Comparison of ENCODE assay signal across 8 mouse cellular contexts in the genomic region with DNA sequence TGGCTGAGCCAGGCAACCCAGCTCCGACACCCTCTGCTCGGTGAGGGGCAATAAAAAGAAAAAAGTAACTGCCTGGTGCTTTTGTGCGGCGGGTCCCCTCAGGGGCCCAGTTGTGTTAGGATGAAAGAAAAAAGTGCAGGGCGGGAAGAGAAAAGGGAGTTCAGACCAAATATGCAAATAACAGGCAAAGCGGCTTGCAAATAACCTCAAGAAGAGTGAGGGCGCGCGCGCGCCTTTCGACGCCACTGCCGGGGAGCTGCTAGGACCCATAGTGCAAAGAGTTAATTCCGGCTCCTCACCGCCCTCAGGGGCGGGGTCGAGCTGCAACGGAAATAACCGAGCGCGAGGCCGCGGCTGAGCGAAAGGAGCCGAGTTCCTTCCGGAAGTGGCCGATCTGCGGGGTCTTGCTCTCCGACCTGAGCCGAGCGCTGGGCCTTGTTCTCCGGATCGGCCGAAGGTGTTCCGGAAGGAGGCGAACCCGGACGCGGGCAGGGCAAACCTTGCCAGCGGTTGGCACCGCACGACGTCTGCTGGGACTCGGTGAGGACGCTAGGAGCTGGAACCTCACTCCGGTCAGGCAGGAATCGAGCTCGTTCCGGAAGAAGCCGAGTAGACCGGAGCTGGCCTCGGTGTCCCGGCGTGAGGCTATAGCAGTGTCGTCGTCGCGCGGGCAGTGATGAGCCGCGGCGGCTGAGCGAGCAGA. TPM values are rescaled to one million over a fixed set of nuclear protein-coding genes. Genes with fewer than 3 reads are reported as not detected.
DNase-seq lines count a peak whose midpoint lies in the region; ATAC-seq lines count a peak whose summit lies in the region.

Gene Mta2 (plus strand): TSS at position 361 of the 703 bp plus-strand sequence.

- peak within 1 kb of the TSS; percentile 74 for H3K4me2 ChIP-seq in hindbrain, embryonic 14.5 days (replicated peaks)

- no peaks in the 10 kb centered on the region for H3K9me3 ChIP-seq in hindbrain, embryonic 14.5 days (ENCODE audit: control insufficient read depth, low read length)

- peaks cover 30% of the 10 kb centered on the region for H3K4me1 ChIP-seq in hindbrain, embryonic 14.5 days (replicated peaks; ENCODE audit: control insufficient read depth, insufficient read depth, low read length)

- H3K27ac ChIP-seq in hindbrain, embryonic 14.5 days: peak within 1 kb of the TSS; percentile 95

- peak within 1 kb of the TSS; percentile 96 for H3K9ac ChIP-seq in hindbrain, embryonic 14.5 days

- peaks cover 48% of the 10 kb centered on the region for H3K36me3 ChIP-seq in hindbrain, embryonic 14.5 days (replicated peaks; ENCODE audit: control insufficient read depth, insufficient read depth)

- ATAC-seq in hindbrain, embryonic 14.5 days (ENCODE audit: low FRiP score): peak; percentile 96

- H3K27me3 ChIP-seq in hindbrain, embryonic 14.5 days (ENCODE audit: control insufficient read depth, insufficient read depth, low read length): no peaks in the 10 kb centered on the region

- peak; percentile 97 for DNase-seq in R1 (ENCODE audit: low read depth, low spot score)
- DNase-seq in cerebellum, postnatal 25 days: peak; percentile 99 to 100
- peak; percentile 91 to 93 for DNase-seq in frontal cortex, postnatal 25 days (ENCODE audit: low spot score in 2 of 2)
- DNase-seq in hindbrain, embryonic 14.5 days (ENCODE audit: low spot score): peak; percentile 98
- peak; percentile 91 to 93 for DNase-seq in layer of hippocampus, postnatal 36 days
- peak; percentile 96 for DNase-seq in lung, postnatal 36 days
- DNase-seq in retina, postnatal 1 day: peak; percentile 98
- DNase-seq in urinary bladder, adult 18-20 months (ENCODE audit: low spot score in 2 of 2): peak; percentile 94 to 95

- peak within 1 kb of the TSS; percentile 93 for H3K4me3 ChIP-seq in hindbrain, embryonic 14.5 days (replicated peaks; ENCODE audit: low read length)

- under 1% methylated on average over 64 of the region's 64 CpGs for WGBS in hindbrain, embryonic 14.5 days

RNA-seq across cellular contexts. Expression of gene Mta2, which starts in this region (rescaled TPM):
- polyA plus RNA-seq in hindbrain, embryonic 14.5 days (2014; fragmentation: Nextera tagmentation; extraction: Ambion mirVana): 29.3 and 30.3 TPM in 2 replicates
- total RNA-seq in layer of hippocampus, postnatal 36 days (2021): 10 to 100 TPM; 54.7 to 60.7 TPM

Comparison
In these comparisons a context has a peak if more than half of its experiments do, and no peak if none do; other contexts are left out.
1. Peak in every context shown above with its lines: DNase-seq, ATAC-seq, H3K4me3 ChIP-seq and H3K27ac ChIP-seq.